Mouse (Mus musculus) Patski (cell line): ENCODE results near the gene Uncx. TPM values are rescaled to one million over a fixed set of nuclear protein-coding genes. Genes with fewer than 3 reads are reported as not detected.
A peak's percentile ranks its signal among the peaks of the same experiment; 100 is the strongest.

ENCODE experiments used
- ATAC-seq: fragments of 100-300 bp; one replicate; pipeline ENCODE4 v1.8.0; 2021
- CTCF ChIA-PET: fragments of 350-600 bp; sonication (Branson Sonifier 250); formaldehyde crosslinking; loops from one replicate; lab custom pipeline; 2022; ENCODE audit warnings: inconsistent platforms; lab: Charles Lee
- POLR2A ChIA-PET: fragments of 350-600 bp; sonication (Branson Sonifier 250); formaldehyde crosslinking; loops from one replicate; lab custom pipeline; 2022; ENCODE audit warnings: antibody characterized with exemption, inconsistent platforms; lab: Charles Lee
- DNase-seq: peaks from one replicate; pipeline ENCODE4 v3.0.0-alpha.2; 2011; ENCODE audit warnings: low read depth, low spot score
- H3K27me3 ChIP-seq: fragments of 371-371 bp; one replicate; pipeline ENCODE4 v1.5.1; 2021
- CTCF ChIP-seq: fragments of 100-300 bp; IDR thresholded peaks from one replicate; pipeline ENCODE4 v1.5.1; 2021
- in situ Hi-C: fragments of 300-500 bp; cut with MboI; formaldehyde crosslinking; loops from 3 replicates; pipeline ENCODE4 v1.11.1; 2018; ENCODE audit warnings: low pct_unique_long_range_greater_than_20kb, mixed read lengths
- polyA plus RNA-seq: library from polyadenylated mRNA; unstranded; gene quantifications from one replicate; pipeline ENCODE4 v1.2.3, GENCODE M21; 2021

Uncx gene
- polyA plus RNA-seq, 1 experiment from 2014 or later = not detected

GRCm38 (mm10) chr5:139564663-139565062, 21.4 kb downstream of the Uncx start:
- DNase-seq = no peak
- ChIA-PET POLR2A (no interaction called here), CTCF (no interaction called here)
- peaks cover 26% of the 10 kb centered on the region for H3K27me3 ChIP-seq
- no peak for ATAC-seq
- in situ Hi-C loops = no loop called here
- TF ChIP-seq CTCF = no peak

- peaks cover 26% of the 10 kb centered on the region for H3K27me3 ChIP-seq
- no peak for DNase-seq
- in situ Hi-C loops = no loop called here
- no peak for TF ChIP-seq CTCF
- ATAC-seq = no peak
- ChIA-PET CTCF (no interaction called here), POLR2A (no interaction called here)
These were observed 22.2 kb downstream of the Uncx start for GRCm38 (mm10) chr5:139565462-139565861.

DNA sequence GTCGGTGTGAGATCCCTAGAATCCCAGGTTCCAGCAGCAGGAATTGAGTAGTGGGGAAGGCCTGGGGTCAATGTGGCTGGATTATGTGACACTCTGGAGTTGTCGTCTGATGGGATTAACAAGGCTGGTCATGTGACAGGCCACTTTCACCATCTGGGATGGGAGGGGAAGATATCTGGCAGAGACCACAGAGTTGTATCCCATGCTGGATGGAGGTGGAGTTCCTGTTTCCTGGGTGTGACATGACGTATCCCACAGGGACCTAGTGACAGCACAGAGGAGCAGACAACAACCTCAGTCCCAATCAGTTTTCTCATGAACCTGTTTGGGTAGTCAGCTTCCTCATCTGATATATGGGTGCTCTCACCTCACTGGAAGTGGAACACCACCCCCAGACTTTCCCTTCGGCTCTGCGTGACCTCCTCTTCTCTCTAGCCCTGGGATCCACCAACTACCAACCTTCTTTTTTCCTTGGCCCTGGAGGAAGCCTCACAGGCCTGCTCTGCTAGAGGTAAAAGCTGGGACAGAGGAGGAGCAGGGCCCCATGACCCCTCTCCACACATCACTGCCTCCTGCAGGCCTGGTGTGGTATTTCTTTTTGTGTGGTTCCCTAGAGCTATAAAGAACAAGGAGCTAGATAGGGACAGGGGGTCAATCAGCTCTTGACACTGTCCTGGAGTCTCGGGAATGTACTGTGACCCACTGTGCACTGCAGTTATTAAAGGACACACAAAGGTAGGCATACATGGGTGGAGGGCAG, 23.5 kb downstream of the Uncx start:
- ChIA-PET POLR2A (no interaction called here), CTCF (no interaction called here)
- DNase-seq = no peak
- TF ChIP-seq CTCF = no peak
- H3K27me3 ChIP-seq = peaks cover 26% of the 10 kb centered on the region
- ATAC-seq = no peak
- in situ Hi-C loops = no loop called here

DNA sequence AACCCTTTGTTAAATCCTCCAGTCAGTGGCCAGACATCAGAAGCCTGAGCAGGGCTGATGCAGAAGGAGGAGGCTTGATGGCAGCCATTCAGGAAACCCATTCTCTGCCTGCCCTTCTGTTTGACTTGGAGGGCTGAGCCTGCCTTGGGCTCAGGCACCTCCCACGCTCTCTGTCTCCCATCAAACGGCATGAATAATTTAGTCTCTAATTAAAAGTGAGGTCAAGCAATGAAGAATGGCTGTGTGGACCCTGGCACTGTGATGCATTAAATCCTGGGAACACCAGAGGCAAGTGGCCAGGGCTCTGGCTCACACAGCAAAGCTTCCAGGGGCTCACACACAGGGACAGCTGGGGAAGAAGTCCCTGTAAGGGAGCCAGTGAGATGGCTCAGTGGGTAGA, 24.8 kb downstream of the Uncx start:
- in situ Hi-C loops = no loop called here
- ChIA-PET POLR2A (no interaction called here), CTCF (no interaction called here)
- no peak for DNase-seq
- peaks cover 26% of the 10 kb centered on the region for H3K27me3 ChIP-seq
- TF ChIP-seq CTCF = no peak
- ATAC-seq = no peak

- in situ Hi-C loops = no loop called here
- ChIA-PET CTCF (no interaction called here), POLR2A (no interaction called here)
- ATAC-seq (no peak), DNase-seq (no peak)
- no peaks in the 10 kb centered on the region for H3K27me3 ChIP-seq
- no peak for TF ChIP-seq CTCF
These were observed 29.2 kb downstream of the Uncx start for GRCm38 (mm10) chr5:139572526-139572925.

GRCm38 (mm10) chr5:139573606-139574311, 30.5 kb downstream of the Uncx start:
- DNase-seq (no peak), ATAC-seq (no peak)
- TF ChIP-seq CTCF = no peak
- ChIA-PET CTCF (no interaction called here), POLR2A (interaction anchor here (0.6 kb wide), 1 partner anchor 103 kb away, joined by 3 read pairs; no protein-coding TSS in a partner anchor)
- in situ Hi-C loops = no loop called here
- no peaks in the 10 kb centered on the region for H3K27me3 ChIP-seq

- DNase-seq (no peak), ATAC-seq (no peak)
- peaks cover under 1% of the 10 kb centered on the region for H3K27me3 ChIP-seq
- POLR2A ChIA-PET = no interaction called here
- no peak for TF ChIP-seq CTCF
- CTCF ChIA-PET = no interaction called here
- in situ Hi-C loops = no loop called here
These were observed 31.8 kb downstream of the Uncx start for GRCm38 (mm10) chr5:139575054-139575453.

DNA sequence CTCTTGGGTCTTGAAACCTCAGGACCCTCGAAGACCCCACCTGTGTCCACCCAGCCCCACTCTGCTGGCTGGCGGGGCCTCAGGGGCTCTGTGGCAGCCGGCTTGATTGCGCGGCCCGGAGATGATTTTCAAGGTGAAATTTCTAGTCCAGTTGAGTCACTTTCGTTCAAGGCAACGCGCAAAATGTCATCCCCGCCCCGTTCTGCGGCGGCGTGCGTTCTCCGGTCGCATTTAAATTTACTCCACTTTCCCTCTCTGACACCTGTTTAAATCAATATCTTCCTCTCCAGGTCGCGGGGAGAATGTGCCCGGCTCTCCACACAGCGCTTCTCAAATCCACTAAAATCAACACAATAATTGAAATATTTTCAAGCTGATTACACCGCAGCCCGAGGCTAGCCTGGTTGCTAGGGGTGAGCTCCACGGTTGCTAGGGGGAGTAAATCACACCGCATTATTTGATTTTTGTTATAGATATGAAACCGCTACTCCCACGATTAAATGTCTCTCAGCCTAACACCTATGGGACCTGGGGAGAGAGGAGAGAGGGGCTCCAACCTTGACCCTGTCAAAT, 37.0 kb downstream of the Uncx start:
- POLR2A ChIA-PET = no interaction called here
- peaks cover 27% of the 10 kb centered on the region for H3K27me3 ChIP-seq
- CTCF ChIA-PET = no interaction called here
- TF ChIP-seq CTCF = no peak
- no peak for ATAC-seq
- DNase-seq = no peak
- in situ Hi-C loops = no loop called here

GRCm38 (mm10) chr5:139581308-139581868, 38.1 kb downstream of the Uncx start:
- CTCF ChIA-PET = no interaction called here

GRCm38 (mm10) chr5:139584971-139585747, 41.9 kb downstream of the Uncx start:
- ChIA-PET POLR2A (interaction anchor here (0.7 kb wide), 1 partner anchor 1194 kb away, joined by 4 read pairs; no protein-coding TSS in a partner anchor), CTCF (no interaction called here)
- ATAC-seq (no peak), DNase-seq (no peak)
- H3K27me3 ChIP-seq = peaks cover 35% of the 10 kb centered on the region
- TF ChIP-seq CTCF = no peak
- in situ Hi-C loops = no loop called here

More at GRCm38 (mm10) chr5:139581308-139581868, 38.1 kb downstream of the Uncx start:
- no peak for TF ChIP-seq CTCF
- in situ Hi-C loops = no loop called here
- peak; percentile 27 for ATAC-seq
- no peak for DNase-seq
- peaks cover 36% of the 10 kb centered on the region for H3K27me3 ChIP-seq
- POLR2A ChIA-PET = no interaction called here
